Mouse (Mus musculus) neural tube, embryonic 14.5 days (tissue): ENCODE results near the gene Saa3. TPM values are rescaled to one million over a fixed set of nuclear protein-coding genes. Genes with fewer than 3 reads are reported as not detected.
"Not testable (repeated sequence)": the region's sequence is repeated elsewhere in the genome, so short reads cannot be mapped to it uniquely, and the experiment has no call there.

ENCODE experiments used
- ATAC-seq: fragments of 200-750 bp; cut with Nextera tagmentation; 2 replicates; pipeline ENCODE4 v1.8.0; 2017; ENCODE audit warnings: low read depth, mild to moderate bottlenecking, moderate TSS enrichment, moderate library complexity
- H3K27ac ChIP-seq: fragments of 300-500 bp; sonication (generic); 2 replicates; pipeline ENCODE4 v1.5.1; 2014; ENCODE audit warnings: low read depth, mild to moderate bottlenecking, control low read depth, low read length, moderate library complexity, mixed read lengths
- H3K27me3 ChIP-seq: fragments of 300-500 bp; sonication (generic); 2 replicates; pipeline ENCODE4 v1.6.1; 2014; ENCODE audit warnings: low read length; ENCODE audit not compliant: control insufficient read depth, insufficient read depth
- H3K36me3 ChIP-seq: fragments of 300-500 bp; sonication (generic); 2 replicates; pipeline ENCODE4 v1.6.1; 2014; ENCODE audit warnings: low read length, mixed read lengths; ENCODE audit not compliant: control insufficient read depth, insufficient read depth
- H3K4me1 ChIP-seq: fragments of 300-500 bp; sonication (generic); 2 replicates; pipeline ENCODE4 v1.6.1; 2014; ENCODE audit warnings: low read length; ENCODE audit not compliant: control insufficient read depth, insufficient read depth
- H3K4me2 ChIP-seq: fragments of 300-500 bp; sonication (generic); 2 replicates; pipeline ENCODE4 v1.6.1; 2014; ENCODE audit warnings: mild to moderate bottlenecking, low read depth, low read length, control low read depth
- H3K4me3 ChIP-seq: fragments of 300-500 bp; sonication (generic); 2 replicates; pipeline ENCODE4 v1.5.1; 2014; ENCODE audit warnings: low read depth, low read length, control low read depth, mixed read lengths
- H3K9ac ChIP-seq: fragments of 300-500 bp; sonication (generic); replicated peaks from 2 replicates; pipeline ENCODE4 v1.6.1; 2014; ENCODE audit warnings: low read depth, mild to moderate bottlenecking, control low read depth, low read length, mixed read lengths
- H3K9me3 ChIP-seq: fragments of 300-500 bp; sonication (generic); 2 replicates; pipeline ENCODE4 v1.6.1; 2016; ENCODE audit warnings: low read length; ENCODE audit not compliant: control insufficient read depth
- WGBS: fragments of 180-500 bp; shearing (Covaris S2); extraction: QIAGEN DNeasy Blood & Tissue Kit; methylation state at CpG from one replicate; pipeline ENCODE4 v1.1.7; 2014; 5-methylcytosine and 5-hydroxymethylcytosine counted together
- polyA plus RNA-seq: library from polyadenylated mRNA; unstranded; fragments of >200 nt; fragmentation: Nextera tagmentation; extraction: Ambion mirVana; gene quantifications from 2 replicates; pipeline ENCODE4 v1.2.1, GENCODE M21; 2014

Saa3 gene
- polyA plus RNA-seq, 1 experiment from 2014 or later = 1.0 TPM

GRCm38 (mm10) chr7:46740041-46740440 is 24.5 kb upstream of the Saa3 start:
- WGBS = 81% methylated on average over 5 of the region's 5 CpGs
- not testable (repeated sequence) for H3K4me2 ChIP-seq, H3K4me1 ChIP-seq, H3K9me3 ChIP-seq, ATAC-seq, H3K27ac ChIP-seq, H3K27me3 ChIP-seq, H3K4me3 ChIP-seq, H3K36me3 ChIP-seq, H3K9ac ChIP-seq

GRCm38 (mm10) chr7:46738561-46739460 is 23.3 kb upstream of the Saa3 start:
- Histone ChIP-seq H3K4me1 (no peaks in the 10 kb centered on the region), H3K4me3 (no peak overlapping the region), H3K9me3 (no peaks in the 10 kb centered on the region), H3K27me3 (no peaks in the 10 kb centered on the region), H3K4me2 (no peak overlapping the region), H3K36me3 (no peaks in the 10 kb centered on the region), H3K9ac (no peak overlapping the region), H3K27ac (no peak overlapping the region)
- 84% methylated on average over 12 of the region's 12 CpGs for WGBS
- no peak for ATAC-seq

GRCm38 (mm10) chr7:46734983-46735382 is 19.5 kb upstream of the Saa3 start:
- Histone ChIP-seq H3K27ac (no peak overlapping the region), H3K9me3 (no peaks in the 10 kb centered on the region), H3K36me3 (no peaks in the 10 kb centered on the region), H3K9ac (no peak overlapping the region), H3K4me1 (no peaks in the 10 kb centered on the region), H3K4me2 (no peak overlapping the region), H3K4me3 (no peak overlapping the region), H3K27me3 (no peaks in the 10 kb centered on the region)
- no peak for ATAC-seq
- WGBS = 86% methylated on average over 2 of the region's 2 CpGs

GRCm38 (mm10) chr7:46732458-46732857 is 17.0 kb upstream of the Saa3 start, which contains the start of gene Saa4:
Gene Saa4, minus strand, starts transcription at chr7:46732603.
- no peaks in the 10 kb centered on the region for H3K27me3 ChIP-seq
- H3K27ac ChIP-seq = no peak within 1 kb of the TSS
- no peaks in the 10 kb centered on the region for H3K9me3 ChIP-seq
- no peak within 1 kb of the TSS for H3K4me3 ChIP-seq
- no peak within 1 kb of the TSS for H3K9ac ChIP-seq
- no peak within 1 kb of the TSS for H3K4me2 ChIP-seq
- H3K4me1 ChIP-seq = no peaks in the 10 kb centered on the region
- 80% methylated on average over 4 of the region's 4 CpGs for WGBS
- no peaks in the 10 kb centered on the region for H3K36me3 ChIP-seq
- no peak for ATAC-seq

GRCm38 (mm10) chr7:46727584-46727983 is 12.1 kb upstream of the Saa3 start:
- Histone ChIP-seq H3K4me3 (no peak overlapping the region), H3K9ac (no peak overlapping the region), H3K27ac (no peak overlapping the region), H3K4me2 (no peak overlapping the region), H3K9me3 (no peaks in the 10 kb centered on the region), H3K27me3 (no peaks in the 10 kb centered on the region), H3K36me3 (no peaks in the 10 kb centered on the region), H3K4me1 (no peaks in the 10 kb centered on the region)
- no peak for ATAC-seq
- WGBS = 89% methylated on average over 1 of the region's 1 CpGs

GRCm38 (mm10) chr7:46724396-46724795 is 8.9 kb upstream of the Saa3 start:
- Histone ChIP-seq H3K9ac (no peak overlapping the region), H3K4me3 (no peak overlapping the region), H3K27me3 (no peaks in the 10 kb centered on the region), H3K36me3 (no peaks in the 10 kb centered on the region), H3K4me2 (no peak overlapping the region), H3K4me1 (no peaks in the 10 kb centered on the region), H3K27ac (no peak overlapping the region), H3K9me3 (no peaks in the 10 kb centered on the region)
- 82% methylated on average over 5 of the region's 5 CpGs for WGBS
- ATAC-seq = no peak

- no peak overlapping the region for H3K9ac ChIP-seq
- 90% methylated on average over 3 of the region's 3 CpGs for WGBS
- no peak for ATAC-seq
- H3K27me3 ChIP-seq = no peaks in the 10 kb centered on the region
- H3K36me3 ChIP-seq = no peaks in the 10 kb centered on the region
- H3K27ac ChIP-seq = no peak overlapping the region
- no peaks in the 10 kb centered on the region for H3K9me3 ChIP-seq
- no peak overlapping the region for H3K4me3 ChIP-seq
- no peaks in the 10 kb centered on the region for H3K4me1 ChIP-seq
- H3K4me2 ChIP-seq = no peak overlapping the region
These were observed 8.3 kb upstream of the Saa3 start for GRCm38 (mm10) chr7:46723849-46724248.

- Histone ChIP-seq H3K9ac (no peak overlapping the region), H3K9me3 (no peaks in the 10 kb centered on the region), H3K4me3 (no peak overlapping the region), H3K36me3 (no peaks in the 10 kb centered on the region), H3K27me3 (no peaks in the 10 kb centered on the region), H3K27ac (no peak overlapping the region), H3K4me1 (no peaks in the 10 kb centered on the region), H3K4me2 (no peak overlapping the region)
- no peak for ATAC-seq
- 96% methylated on average over 6 of the region's 6 CpGs for WGBS
These were observed 7.9 kb upstream of the Saa3 start for GRCm38 (mm10) chr7:46723354-46723753.

- H3K27me3 ChIP-seq = no peaks in the 10 kb centered on the region
- no peak overlapping the region for H3K4me2 ChIP-seq
- no peaks in the 10 kb centered on the region for H3K36me3 ChIP-seq
- no peak overlapping the region for H3K9ac ChIP-seq
- H3K9me3 ChIP-seq = no peaks in the 10 kb centered on the region
- H3K27ac ChIP-seq = no peak overlapping the region
- no peak for ATAC-seq
- H3K4me1 ChIP-seq = no peaks in the 10 kb centered on the region
- no peak overlapping the region for H3K4me3 ChIP-seq
- WGBS = 86% methylated on average over 9 of the region's 9 CpGs
These were observed 5.0 kb upstream of the Saa3 start for GRCm38 (mm10) chr7:46720460-46720859.
